Mouse (Mus musculus): ENCODE measurements around the gene Nrp2. TPM values are rescaled to one million over a fixed set of nuclear protein-coding genes. Genes with fewer than 3 reads are reported as not detected.

Gene Nrp2
- total and polyA plus RNA-seq, 2 experiments from 2014 or later, result 31.6 to 120 TPM

DNA sequence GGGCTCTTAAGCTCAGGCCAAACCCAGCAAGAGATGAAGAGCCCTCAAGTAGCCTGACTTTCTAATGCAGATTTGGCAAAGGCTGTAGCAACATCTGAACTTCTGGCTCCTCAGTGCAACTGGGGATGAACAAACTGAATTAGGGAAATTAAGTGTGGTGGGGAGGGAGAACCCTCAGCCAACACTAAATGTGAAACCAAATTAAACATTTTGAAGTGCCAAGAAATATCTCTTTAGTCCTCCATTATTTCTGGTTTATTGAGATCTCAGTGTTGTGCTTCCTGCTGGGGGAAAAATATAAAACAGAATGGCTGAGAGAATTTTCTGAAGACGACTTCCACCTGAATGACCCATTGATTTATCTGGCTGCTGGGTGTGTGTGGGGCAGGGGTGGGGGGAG is 102.9 kb downstream of the Nrp2 start:
- Histone ChIP-seq H3K36me3 (ENCODE audit: insufficient read depth) (no peaks in the 10 kb centered on the region), H3K27me3 (ENCODE audit: insufficient read depth, low read length) (no peaks in the 10 kb centered on the region), H3K9ac (no peak overlapping the region), H3K27ac (ENCODE audit: low read depth, low read length) (no peak overlapping the region), H3K4me1 (ENCODE audit: insufficient read depth) (no peaks in the 10 kb centered on the region), H3K4me3 (ENCODE audit: low read depth, low read length) (no peak overlapping the region), H3K4me2 (ENCODE audit: low read depth) (no peak overlapping the region), H3K9me3 (ENCODE audit: low read length) (no peaks in the 10 kb centered on the region)
- no peak for DNase-seq
- ATAC-seq, result no peak
- no peak for TF ChIP-seq CTCF (IDR thresholded peaks at IDR 0.05; ENCODE audit: low read depth)
- 4% methylated on average over 1 of the region's 1 CpGs for WGBS

DNA sequence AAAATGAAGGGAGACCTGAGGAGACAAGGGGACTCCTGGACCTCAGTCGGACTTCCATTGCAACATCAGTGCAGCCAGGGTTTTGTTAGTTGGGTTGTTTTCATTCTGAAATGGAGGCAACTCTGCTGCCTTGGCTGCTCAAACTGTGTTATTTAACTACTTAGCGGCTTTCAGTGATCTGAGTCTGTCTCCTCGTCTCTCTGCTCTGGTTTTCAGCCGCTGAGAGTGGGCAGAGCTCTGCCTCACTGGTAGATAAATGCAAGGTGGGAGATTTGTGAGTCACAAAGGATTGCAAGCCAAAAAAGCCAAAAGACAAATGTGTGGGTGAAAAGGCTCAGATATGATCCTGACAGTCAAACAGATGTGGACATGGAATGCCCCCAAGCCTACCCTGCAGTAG is 105.3 kb downstream of the Nrp2 start:
- ATAC-seq, result no peak
- WGBS, result 83% methylated on average over 4 of the region's 4 CpGs
- Histone ChIP-seq H3K9ac (no peak overlapping the region), H3K4me2 (ENCODE audit: low read depth) (no peak overlapping the region), H3K4me3 (ENCODE audit: low read depth, low read length) (no peak overlapping the region), H3K9me3 (ENCODE audit: low read length) (no peaks in the 10 kb centered on the region), H3K27ac (ENCODE audit: low read depth, low read length) (no peak overlapping the region), H3K27me3 (ENCODE audit: insufficient read depth, low read length) (no peaks in the 10 kb centered on the region), H3K36me3 (ENCODE audit: insufficient read depth) (no peaks in the 10 kb centered on the region), H3K4me1 (ENCODE audit: insufficient read depth) (no peaks in the 10 kb centered on the region)
- DNase-seq, result no peak
- TF ChIP-seq CTCF (IDR thresholded peaks at IDR 0.05; ENCODE audit: low read depth), result no peak

DNA sequence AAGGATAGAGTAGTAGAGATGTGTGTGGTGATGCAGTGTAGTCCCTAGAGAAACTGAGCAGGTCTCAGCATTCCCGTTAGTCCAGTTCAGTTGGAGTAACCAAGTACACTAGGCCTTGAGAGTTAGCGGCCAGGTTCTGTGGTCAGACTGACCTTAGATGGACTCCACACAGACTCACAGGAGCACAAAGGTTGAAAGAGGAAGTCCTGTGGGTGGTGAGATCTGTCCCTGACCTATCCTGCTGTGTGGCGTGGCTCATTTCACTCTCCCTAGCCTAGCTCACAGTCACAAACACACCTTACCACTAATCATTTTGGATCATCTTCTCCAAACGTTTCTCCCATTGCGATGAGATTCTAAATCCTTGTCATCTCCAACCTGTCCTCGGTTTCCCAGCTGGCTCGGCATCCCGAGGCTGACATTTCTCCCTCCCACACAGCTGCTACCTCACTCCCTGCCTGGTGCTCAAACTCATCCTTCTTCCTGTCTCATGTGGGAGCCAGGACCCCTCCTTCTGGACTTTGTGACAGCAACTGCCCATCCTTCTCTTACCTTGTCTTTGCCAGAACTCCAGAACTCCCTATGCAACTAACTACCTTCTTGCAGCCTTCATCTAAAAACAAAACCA is 106.6 kb downstream of the Nrp2 start:
- 91% methylated on average over 8 of the region's 8 CpGs for WGBS
- H3K9ac ChIP-seq, result no peak overlapping the region
- no peak for DNase-seq
- H3K4me2 ChIP-seq (ENCODE audit: low read depth), result no peak overlapping the region
- H3K36me3 ChIP-seq (ENCODE audit: insufficient read depth), result no peaks in the 10 kb centered on the region
- H3K9me3 ChIP-seq (ENCODE audit: low read length), result no peaks in the 10 kb centered on the region
- H3K4me1 ChIP-seq (ENCODE audit: insufficient read depth), result no peaks in the 10 kb centered on the region
- TF ChIP-seq CTCF (IDR thresholded peaks at IDR 0.05; ENCODE audit: low read depth), result no peak
- no peaks in the 10 kb centered on the region for H3K27me3 ChIP-seq (ENCODE audit: insufficient read depth, low read length)
- no peak overlapping the region for H3K4me3 ChIP-seq (ENCODE audit: low read depth, low read length)
- ATAC-seq, result no peak
- no peak overlapping the region for H3K27ac ChIP-seq (ENCODE audit: low read depth, low read length)

DNA sequence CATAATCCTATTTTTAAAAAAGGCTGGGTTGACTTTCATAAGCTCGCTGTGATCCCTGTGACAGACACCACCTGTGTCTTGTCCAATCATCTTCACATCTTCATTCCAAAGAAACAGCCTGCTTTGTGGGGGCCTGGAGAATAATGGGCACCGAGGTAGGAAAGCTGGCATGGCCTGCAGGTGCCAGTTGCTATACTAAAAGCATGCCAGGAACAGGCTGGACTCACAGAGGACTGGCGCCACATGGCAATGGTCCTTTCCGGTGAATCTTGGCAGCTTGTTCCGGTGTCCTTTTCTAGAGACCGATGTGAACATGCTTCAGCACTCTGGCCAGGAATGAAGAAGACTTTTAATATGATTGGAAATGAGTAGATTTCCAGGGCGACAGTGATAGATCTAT is 108.1 kb downstream of the Nrp2 start:
- 73% methylated on average over 7 of the region's 7 CpGs for WGBS
- Histone ChIP-seq H3K27me3 (ENCODE audit: insufficient read depth, low read length) (no peaks in the 10 kb centered on the region), H3K4me3 (ENCODE audit: low read depth, low read length) (no peak overlapping the region), H3K9me3 (ENCODE audit: low read length) (no peaks in the 10 kb centered on the region), H3K27ac (ENCODE audit: low read depth, low read length) (no peak overlapping the region), H3K4me2 (ENCODE audit: low read depth) (no peak overlapping the region), H3K36me3 (ENCODE audit: insufficient read depth) (0 out of 2 replicates have a peak, but pooled peaks cover 3% of the 10 kb centered on the region), H3K4me1 (ENCODE audit: insufficient read depth) (no peaks in the 10 kb centered on the region), H3K9ac (no peak overlapping the region)
- ATAC-seq (no peak), DNase-seq (no peak)
- TF ChIP-seq CTCF (IDR thresholded peaks at IDR 0.05; ENCODE audit: low read depth), result no peak

DNA sequence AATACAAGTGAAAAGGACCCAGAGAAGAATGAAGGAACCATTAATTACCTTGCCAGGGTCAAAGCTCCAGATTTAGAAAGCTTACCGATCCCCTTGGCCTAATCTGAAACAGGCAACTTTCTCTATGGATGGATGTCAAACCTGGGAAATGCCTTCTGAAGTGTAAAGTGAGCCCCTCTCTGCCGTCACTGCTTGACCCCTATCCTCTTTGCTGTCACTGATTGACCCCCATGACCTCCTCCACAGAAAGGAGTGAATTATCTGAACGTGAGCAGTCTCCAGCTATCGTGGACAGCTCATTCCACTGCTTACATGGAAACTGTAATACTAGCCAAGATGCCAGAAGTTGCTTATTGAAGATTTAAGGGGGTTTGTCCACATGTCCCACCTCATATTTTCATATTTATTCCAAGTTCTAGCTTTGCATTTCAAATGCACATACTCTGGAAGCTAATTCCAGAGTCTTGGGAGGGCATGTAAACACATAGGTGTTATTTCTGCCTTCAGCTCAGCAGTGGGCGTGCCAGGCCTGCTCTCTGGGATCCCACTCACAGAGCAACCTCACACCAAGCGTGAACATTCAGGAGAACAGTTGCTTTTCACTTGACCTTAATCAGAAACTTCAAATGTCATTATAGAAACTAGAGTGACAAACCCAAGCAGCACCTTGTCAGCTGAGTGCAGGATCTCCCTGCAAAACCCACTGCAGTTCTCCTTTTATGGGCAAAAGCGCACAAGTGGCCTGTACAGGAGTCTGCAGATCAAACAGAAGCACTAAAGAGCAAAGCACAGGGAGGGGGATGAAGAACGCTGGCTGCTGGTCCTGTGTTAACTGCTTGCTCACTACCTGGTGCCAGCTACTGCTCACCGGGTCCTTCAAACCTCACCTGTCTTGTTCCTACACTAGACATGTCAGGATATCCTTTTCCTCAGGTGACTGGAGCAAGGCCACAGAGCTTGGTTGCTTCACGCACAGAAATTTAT is 109.9 kb downstream of the Nrp2 start:
- no peak for DNase-seq

DNA sequence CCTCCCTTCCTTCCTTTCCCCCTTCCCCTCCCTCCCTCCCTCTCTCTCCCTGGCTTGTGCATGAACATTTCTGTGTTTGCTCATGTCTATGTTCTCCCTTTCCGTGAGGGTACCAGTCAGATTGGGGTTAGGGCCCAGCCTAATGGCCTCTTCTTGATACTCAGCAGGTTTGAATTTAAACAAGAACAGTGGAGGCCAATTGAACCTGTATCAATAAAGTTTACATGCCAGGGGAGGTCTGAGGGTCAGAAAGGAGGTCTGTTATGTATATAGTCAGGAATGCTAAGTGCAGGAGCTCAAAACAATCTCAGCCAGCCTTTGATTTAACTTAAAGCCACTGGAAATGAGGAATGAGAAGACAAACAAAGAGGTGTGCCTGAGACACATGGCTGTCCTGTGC is 110.9 kb downstream of the Nrp2 start:
- Histone ChIP-seq H3K27ac (ENCODE audit: low read depth, low read length) (no peak overlapping the region), H3K4me1 (ENCODE audit: insufficient read depth) (no peaks in the 10 kb centered on the region), H3K9me3 (ENCODE audit: low read length) (no peaks in the 10 kb centered on the region), H3K9ac (no peak overlapping the region), H3K27me3 (ENCODE audit: insufficient read depth, low read length) (no peaks in the 10 kb centered on the region), H3K4me3 (ENCODE audit: low read depth, low read length) (no peak overlapping the region), H3K36me3 (ENCODE audit: insufficient read depth) (0 out of 2 replicates have a peak, but pooled peaks cover 3% of the 10 kb centered on the region), H3K4me2 (ENCODE audit: low read depth) (no peak overlapping the region)
- DNase-seq (no peak), ATAC-seq (no peak)
- WGBS, result 67% methylated on average over 1 of the region's 1 CpGs
- no peak for TF ChIP-seq CTCF (IDR thresholded peaks at IDR 0.05; ENCODE audit: low read depth)

More for the DNA sequence above, 109.9 kb downstream of the Nrp2 start:
- no peak for ATAC-seq
- no peaks in the 10 kb centered on the region for H3K4me1 ChIP-seq (ENCODE audit: insufficient read depth)
- 0 out of 2 replicates have a peak, but pooled peaks cover 3% of the 10 kb centered on the region for H3K36me3 ChIP-seq (ENCODE audit: insufficient read depth)
- no peaks in the 10 kb centered on the region for H3K27me3 ChIP-seq (ENCODE audit: insufficient read depth, low read length)
- no peak overlapping the region for H3K9ac ChIP-seq
- TF ChIP-seq CTCF (IDR thresholded peaks at IDR 0.05; ENCODE audit: low read depth), result no peak
- no peak overlapping the region for H3K27ac ChIP-seq (ENCODE audit: low read depth, low read length)
- 77% methylated on average over 10 of the region's 10 CpGs for WGBS
- H3K4me2 ChIP-seq (ENCODE audit: low read depth), result no peak overlapping the region
- no peaks in the 10 kb centered on the region for H3K9me3 ChIP-seq (ENCODE audit: low read length)
- H3K4me3 ChIP-seq (ENCODE audit: low read depth, low read length), result no peak overlapping the region

DNA sequence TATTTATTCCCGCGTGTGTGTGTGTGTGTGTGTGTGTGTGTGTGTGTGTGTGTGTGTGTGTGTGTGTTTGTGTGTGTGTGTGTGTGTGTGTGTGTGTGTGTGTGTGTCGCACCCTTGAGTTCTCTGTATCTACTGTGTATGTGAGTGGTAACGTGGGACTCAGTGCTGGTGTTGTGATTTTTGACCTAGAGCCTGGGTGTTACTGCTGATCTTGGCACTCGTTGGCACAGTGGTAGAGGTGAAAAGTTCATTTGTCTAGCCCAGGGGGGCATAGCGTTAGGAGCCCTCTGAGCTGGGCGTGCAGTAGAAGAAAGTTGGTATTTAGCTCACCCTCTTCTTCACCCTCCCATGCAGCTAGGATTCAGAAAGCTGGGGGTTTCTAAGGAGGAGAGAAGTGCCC is 114.5 kb downstream of the Nrp2 start:
- H3K36me3 ChIP-seq (ENCODE audit: insufficient read depth), result 0 out of 2 replicates have a peak, but pooled peaks cover 3% of the 10 kb centered on the region
- no peak for DNase-seq
- no peak overlapping the region for H3K4me3 ChIP-seq (ENCODE audit: low read depth, low read length)
- H3K27me3 ChIP-seq (ENCODE audit: insufficient read depth, low read length), result no peaks in the 10 kb centered on the region
- H3K4me2 ChIP-seq (ENCODE audit: low read depth), result no peak overlapping the region
- ATAC-seq, result no peak
- H3K4me1 ChIP-seq (ENCODE audit: insufficient read depth), result no peaks in the 10 kb centered on the region
- no peaks in the 10 kb centered on the region for H3K9me3 ChIP-seq (ENCODE audit: low read length)
- TF ChIP-seq CTCF (IDR thresholded peaks at IDR 0.05; ENCODE audit: low read depth), result no peak
- no peak overlapping the region for H3K27ac ChIP-seq (ENCODE audit: low read depth, low read length)
- H3K9ac ChIP-seq, result no peak overlapping the region
- WGBS, result 83% methylated on average over 7 of the region's 7 CpGs

All from forebrain, postnatal 0 days (tissue).